Mouse (Mus musculus): ENCODE data around the gene Hcrt.
"Not testable (repeated sequence)": the region's sequence is repeated elsewhere in the genome, so short reads cannot be mapped to it uniquely, and the experiment has no call there.

Hcrt gene

DNA sequence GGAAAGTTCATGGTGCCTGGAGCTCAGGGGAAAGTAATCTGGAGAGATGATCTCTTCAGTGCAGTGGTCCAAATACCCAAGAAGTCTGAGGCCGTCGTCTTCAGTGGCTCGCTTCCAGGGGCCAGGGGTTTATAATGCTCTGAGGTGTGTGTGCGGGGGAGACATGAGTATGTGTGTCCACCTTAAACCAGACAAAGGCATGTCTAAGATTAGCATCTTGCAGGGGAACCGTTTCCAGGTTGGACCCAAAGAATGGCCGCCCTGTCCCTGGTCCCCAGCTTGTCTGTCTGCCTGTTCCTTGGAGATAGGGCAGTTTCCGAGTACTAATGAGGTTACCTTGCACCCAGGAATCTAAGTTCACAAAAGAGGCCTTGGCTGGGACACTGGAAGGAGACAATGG, at the start of gene Hcrt:
Gene Hcrt (minus strand): TSS at position 101 of the 400 bp plus-strand sequence.
- DNase-seq (ENCODE audit: low spot score in 2 of 2), result no peak

DNA sequence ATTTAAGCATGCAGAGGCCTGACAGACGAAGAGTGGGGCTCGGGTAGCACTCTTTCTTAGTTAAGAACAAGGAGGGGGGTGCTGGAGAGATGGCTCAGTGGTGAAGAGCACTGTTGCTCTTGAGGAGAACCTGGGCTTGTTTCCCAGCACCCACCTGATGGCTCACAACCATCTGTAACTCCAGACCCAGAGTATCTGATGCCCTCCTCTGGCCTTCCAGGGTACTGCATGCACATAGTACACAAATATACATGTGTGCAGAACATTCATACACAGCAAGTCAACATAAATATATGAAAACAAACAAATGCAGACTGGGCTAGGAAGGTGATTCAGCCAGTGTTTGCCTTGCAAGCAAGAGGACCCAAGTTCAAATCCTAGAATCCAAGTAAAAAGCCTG, 48.4 kb upstream of the Hcrt start:
- DNase-seq (ENCODE audit: low spot score in 2 of 2), result no peak

DNA sequence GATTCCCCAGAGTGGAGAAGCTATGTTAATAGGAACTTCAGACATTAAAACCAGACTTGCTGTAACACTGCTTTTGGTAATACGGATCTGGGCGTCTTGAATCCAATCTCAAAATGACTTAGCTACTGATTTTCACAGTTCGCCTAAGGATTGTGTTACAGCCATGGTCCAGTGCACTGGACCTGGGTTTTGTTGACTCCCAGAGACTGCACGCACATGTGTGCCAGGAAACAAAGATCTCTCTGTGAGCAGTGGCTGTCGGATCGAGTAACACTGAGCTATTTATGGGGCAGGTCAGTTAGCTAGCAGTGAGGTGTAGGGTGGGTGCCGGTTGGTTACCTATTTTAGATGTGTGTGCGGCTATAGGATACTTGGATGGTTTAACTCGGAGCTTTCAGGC, 47.8 kb upstream of the Hcrt start:
- no peak for DNase-seq (ENCODE audit: low spot score in 2 of 2)

DNA sequence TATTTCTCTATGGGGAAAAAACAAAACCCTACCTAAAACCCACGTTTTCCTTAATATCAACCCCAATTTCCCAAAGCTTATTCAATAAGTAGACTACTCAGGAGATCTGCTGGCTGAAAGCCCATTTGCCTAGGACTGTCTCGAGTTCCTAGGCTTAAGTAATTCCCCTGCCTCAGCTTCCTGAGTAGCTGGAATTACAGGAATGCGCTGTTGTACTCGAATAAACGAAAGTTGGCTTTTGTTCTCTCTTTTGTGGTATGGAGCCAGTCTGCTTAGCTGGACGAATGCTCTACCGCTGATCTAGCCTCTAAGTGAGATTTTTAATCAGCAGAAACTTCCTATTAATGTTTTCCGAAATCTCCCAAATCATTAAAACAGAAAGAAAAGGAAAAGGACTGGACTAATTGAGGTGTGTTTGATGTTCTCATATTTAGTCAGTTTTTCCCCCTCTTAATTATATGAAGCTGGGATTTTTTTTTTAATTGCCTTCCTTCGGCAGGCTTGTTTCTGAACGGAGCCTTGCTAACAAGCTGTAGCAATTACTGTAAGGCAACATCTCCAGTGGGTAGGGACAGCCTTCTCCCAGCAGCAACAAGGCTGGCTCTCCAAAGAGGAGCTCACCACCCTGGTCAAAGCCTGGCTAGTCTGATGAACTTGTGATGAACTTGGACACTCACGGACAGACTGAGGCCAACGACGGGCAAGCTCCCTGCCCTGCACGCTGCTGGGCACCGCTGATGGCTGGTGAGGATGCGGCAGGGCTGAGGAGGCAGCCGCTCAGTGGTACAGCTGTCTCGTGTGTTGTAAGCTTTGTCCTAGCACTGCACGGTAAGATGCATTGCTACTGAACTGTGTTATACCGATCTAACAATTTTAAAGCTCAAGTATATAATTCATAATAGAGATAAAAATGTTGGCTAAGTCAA, 43.9 kb upstream of the Hcrt start:
- DNase-seq (ENCODE audit: low spot score in 2 of 2), result no peak

- no peak for DNase-seq (ENCODE audit: low spot score in 2 of 2)
Measured at GRCm38 (mm10) chr11:100805535-100805934, 42.8 kb upstream of the Hcrt start.

DNA sequence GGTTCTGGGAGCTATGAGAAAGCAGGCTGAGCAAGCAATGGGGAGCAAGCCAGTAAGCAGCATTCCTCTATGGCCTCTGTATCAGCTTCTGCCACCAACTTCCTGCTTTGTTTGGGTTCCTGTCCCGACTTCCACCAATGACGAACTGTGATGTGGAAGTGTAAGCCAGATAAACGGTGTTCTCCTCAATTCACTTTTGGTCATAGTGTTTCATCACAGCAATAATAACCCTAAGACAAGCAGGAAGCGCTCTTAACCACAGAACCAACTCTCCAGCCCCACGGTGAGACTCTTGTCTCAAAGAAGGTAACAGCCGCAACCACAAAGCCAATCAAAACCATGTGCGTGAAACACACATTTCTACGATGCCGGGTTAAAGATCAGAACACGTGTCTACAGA, 41.7 kb upstream of the Hcrt start:
- no peak for DNase-seq (ENCODE audit: low spot score in 2 of 2)

DNA sequence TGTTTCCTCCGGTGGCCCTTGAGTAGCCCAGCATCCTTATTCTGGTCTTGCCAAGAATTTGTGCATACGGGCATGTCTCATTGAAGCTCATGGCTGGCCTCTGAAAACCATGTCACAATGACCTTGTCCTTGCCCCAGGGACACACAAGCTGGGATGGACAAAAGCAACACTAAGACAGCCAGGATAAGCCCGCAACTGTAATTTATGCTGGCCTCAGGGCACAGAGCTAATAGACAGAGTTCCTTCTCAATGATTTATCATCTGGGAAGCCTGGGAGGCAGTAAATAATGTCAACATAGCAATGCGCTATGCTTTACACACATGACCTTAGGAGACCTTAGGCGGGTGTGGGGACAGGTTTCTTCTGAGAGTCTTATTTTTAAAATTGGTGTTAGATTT, 36.7 kb upstream of the Hcrt start:
- DNase-seq (ENCODE audit: low spot score in 2 of 2), result no peak

GRCm38 (mm10) chr11:100796585-100796984, 33.9 kb upstream of the Hcrt start:
- DNase-seq (ENCODE audit: low spot score in 2 of 2), result no peak

- DNase-seq (ENCODE audit: low spot score in 2 of 2), result no peak
Measured at GRCm38 (mm10) chr11:100795386-100795785, 32.7 kb upstream of the Hcrt start.

- DNase-seq (ENCODE audit: low spot score in 2 of 2), result no peak
Measured at GRCm38 (mm10) chr11:100791457-100792049, 28.8 kb upstream of the Hcrt start.

- DNase-seq (ENCODE audit: low spot score in 2 of 2), result not testable (repeated sequence)
Measured at GRCm38 (mm10) chr11:100790644-100791043, 27.9 kb upstream of the Hcrt start.

- no peak for DNase-seq (ENCODE audit: low spot score in 2 of 2)
Measured at GRCm38 (mm10) chr11:100789702-100790101, 27.0 kb upstream of the Hcrt start.

DNA sequence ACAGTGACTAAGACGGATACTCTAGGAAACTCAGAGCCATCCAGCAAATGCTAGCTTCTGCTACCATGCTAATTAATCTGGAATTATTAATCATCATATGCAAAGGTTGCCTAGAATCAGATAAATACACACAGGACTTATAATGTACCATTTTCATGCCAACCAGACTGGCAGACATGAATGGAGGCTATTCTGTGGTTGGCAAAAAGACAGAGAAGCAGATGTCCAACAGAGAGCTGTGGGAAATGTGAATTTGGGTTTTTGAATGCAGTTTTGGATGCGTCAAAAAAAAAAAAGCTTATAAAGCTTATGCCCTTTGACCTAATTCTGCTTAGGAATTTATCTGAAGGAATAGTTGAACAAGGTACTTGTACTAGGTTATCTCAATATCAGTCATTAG, 23.0 kb upstream of the Hcrt start:
- no peak for DNase-seq (ENCODE audit: low spot score in 2 of 2)

GRCm38 (mm10) chr11:100784286-100784685, 21.6 kb upstream of the Hcrt start:
- DNase-seq (ENCODE audit: low spot score in 2 of 2), result no peak

DNA sequence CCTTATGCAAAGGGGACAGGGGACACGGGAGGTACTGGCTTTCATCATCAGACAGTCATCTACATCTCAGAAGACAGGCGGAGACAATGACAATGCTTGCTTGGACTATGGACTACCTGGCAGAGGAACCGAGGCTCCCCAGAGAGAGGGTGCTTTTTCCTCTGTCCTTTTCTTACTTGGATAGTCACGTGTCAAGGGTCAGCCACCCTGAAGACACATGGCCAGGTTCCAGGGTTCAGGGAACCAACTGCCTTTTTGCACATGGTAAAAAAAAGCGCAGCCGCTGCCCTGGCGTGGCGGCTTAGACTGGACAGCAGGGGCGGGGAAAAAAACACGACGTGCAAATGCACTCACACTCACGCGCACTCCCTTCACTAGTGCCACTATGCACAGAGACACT, 19.8 kb upstream of the Hcrt start:
- no peak for DNase-seq (ENCODE audit: low spot score in 2 of 2)

GRCm38 (mm10) chr11:100781763-100782475, 19.2 kb upstream of the Hcrt start:
- DNase-seq (ENCODE audit: low spot score in 2 of 2), result no peak

DNA sequence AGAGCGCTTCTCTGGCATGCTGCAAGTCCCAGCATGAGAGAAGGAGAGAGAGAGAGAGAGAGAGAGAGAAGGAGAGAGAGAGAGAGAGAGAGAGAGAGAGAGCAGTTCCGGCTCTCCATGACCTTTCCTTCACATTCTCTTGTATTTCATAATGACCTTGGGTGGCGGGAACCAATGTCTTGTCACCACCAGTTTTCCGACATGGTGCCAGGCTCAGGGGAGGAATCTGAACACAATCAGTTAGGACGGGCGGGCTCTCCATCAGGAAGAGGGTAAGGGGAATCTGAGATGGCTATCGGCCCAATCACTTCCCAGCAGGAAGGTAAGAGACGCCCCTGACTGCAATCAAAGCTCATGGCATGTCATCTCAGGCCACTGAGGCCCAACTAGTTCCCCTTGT, 17.5 kb upstream of the Hcrt start:
- no peak for DNase-seq (ENCODE audit: low spot score in 2 of 2)

GRCm38 (mm10) chr11:100778069-100778468, 15.3 kb upstream of the Hcrt start:
- DNase-seq (ENCODE audit: low spot score in 2 of 2), result no peak

DNA sequence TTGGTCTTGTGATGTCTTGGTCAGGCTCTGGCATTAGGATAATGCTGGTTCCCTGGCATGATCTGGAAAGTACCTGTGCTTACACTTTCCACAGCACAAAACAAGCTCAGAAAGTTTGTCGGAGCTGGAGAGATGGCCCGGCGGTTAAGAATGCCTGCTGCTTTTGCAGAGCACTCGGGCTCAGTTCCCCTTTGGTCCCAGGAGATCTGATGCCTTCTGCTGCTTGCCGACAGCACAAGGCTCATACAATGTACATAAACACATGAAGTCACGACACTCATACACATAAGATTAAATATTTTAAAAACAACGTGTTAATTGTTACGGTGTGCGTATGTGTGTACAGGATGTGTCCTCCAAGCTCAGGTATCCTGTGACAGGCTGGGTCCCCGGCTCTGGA, 13.2 kb upstream of the Hcrt start:
- DNase-seq (ENCODE audit: low spot score in 2 of 2), result peak; percentile 76

GRCm38 (mm10) chr11:100774261-100774660, 11.5 kb upstream of the Hcrt start:
- no peak for DNase-seq (ENCODE audit: low spot score in 2 of 2)

GRCm38 (mm10) chr11:100770646-100771408, 8.1 kb upstream of the Hcrt start, which contains the start of gene Ghdc:
Gene Ghdc (minus strand): TSS chr11:100770957.
- peak; percentile 83 to 88 for DNase-seq (ENCODE audit: low spot score in 2 of 2)

GRCm38 (mm10) chr11:100769980-100770379, 7.2 kb upstream of the Hcrt start:
- no peak for DNase-seq (ENCODE audit: low spot score in 2 of 2)

Data from spleen, postnatal 36 days (tissue).